Mouse (Mus musculus): ENCODE measurements around the gene Ntf3. TPM values are rescaled to one million over a fixed set of nuclear protein-coding genes. Genes with fewer than 3 reads are reported as not detected.

The Ntf3 gene
- total RNA-seq (2014; fragmentation: Nextera tagmentation) (not detected in 2 replicates), total RNA-seq (2017) (not detected in 2 replicates)

GRCm38 (mm10) chr6:126166548-126167207, at the start of gene Ntf3:
Ntf3 (minus strand) TSS chr6:126166910.
- ATAC-seq (replicated peaks; ENCODE audit: poor library complexity, severe bottlenecking): no peak

GRCm38 (mm10) chr6:126213330-126213729, 46.6 kb upstream of the Ntf3 start:
- no peak for ATAC-seq (replicated peaks; ENCODE audit: poor library complexity, severe bottlenecking)

- no peak for ATAC-seq (replicated peaks; ENCODE audit: poor library complexity, severe bottlenecking)
Observed at GRCm38 (mm10) chr6:126203366-126203765, 36.7 kb upstream of the Ntf3 start.

- ATAC-seq (replicated peaks; ENCODE audit: poor library complexity, severe bottlenecking): no peak
Observed at GRCm38 (mm10) chr6:126202959-126203358, 36.2 kb upstream of the Ntf3 start.

- no peak for ATAC-seq (replicated peaks; ENCODE audit: poor library complexity, severe bottlenecking)
Observed at GRCm38 (mm10) chr6:126201721-126202120, 35.0 kb upstream of the Ntf3 start.

- ATAC-seq (replicated peaks; ENCODE audit: poor library complexity, severe bottlenecking): no peak
Observed at GRCm38 (mm10) chr6:126199916-126200315, 33.2 kb upstream of the Ntf3 start.

- ATAC-seq (replicated peaks; ENCODE audit: poor library complexity, severe bottlenecking): no peak
Observed at GRCm38 (mm10) chr6:126194760-126195159, 28.1 kb upstream of the Ntf3 start.

GRCm38 (mm10) chr6:126190218-126190871, 23.6 kb upstream of the Ntf3 start:
- no peak for ATAC-seq (replicated peaks; ENCODE audit: poor library complexity, severe bottlenecking)

- ATAC-seq (replicated peaks; ENCODE audit: poor library complexity, severe bottlenecking): no peak
Observed at GRCm38 (mm10) chr6:126187400-126187799, 20.7 kb upstream of the Ntf3 start.

GRCm38 (mm10) chr6:126186116-126186515, 19.4 kb upstream of the Ntf3 start:
- no peak for ATAC-seq (replicated peaks; ENCODE audit: poor library complexity, severe bottlenecking)

GRCm38 (mm10) chr6:126172071-126172470, 5.4 kb upstream of the Ntf3 start:
- no peak for ATAC-seq (replicated peaks; ENCODE audit: poor library complexity, severe bottlenecking)

GRCm38 (mm10) chr6:126170772-126171171, 4.1 kb upstream of the Ntf3 start:
- no peak for ATAC-seq (replicated peaks; ENCODE audit: poor library complexity, severe bottlenecking)

GRCm38 (mm10) chr6:126167731-126168130, 1.0 kb upstream of the Ntf3 start:
- ATAC-seq (replicated peaks; ENCODE audit: poor library complexity, severe bottlenecking): no peak

GRCm38 (mm10) chr6:126167208-126167590, 489 bp upstream of the Ntf3 start:
- ATAC-seq (replicated peaks; ENCODE audit: poor library complexity, severe bottlenecking): no peak

GRCm38 (mm10) chr6:126165591-126166155, 1.0 kb downstream of the Ntf3 start:
- ATAC-seq (replicated peaks; ENCODE audit: poor library complexity, severe bottlenecking): no peak

GRCm38 (mm10) chr6:126164781-126165180, 1.9 kb downstream of the Ntf3 start:
- ATAC-seq (replicated peaks; ENCODE audit: poor library complexity, severe bottlenecking): 0 out of 2 replicates have a peak, but pooled peaks have one; percentile 27

- ATAC-seq (replicated peaks; ENCODE audit: poor library complexity, severe bottlenecking): no peak
Observed at GRCm38 (mm10) chr6:126163861-126164755, 2.6 kb downstream of the Ntf3 start.

GRCm38 (mm10) chr6:126163181-126163621, 3.5 kb downstream of the Ntf3 start:
- ATAC-seq (replicated peaks; ENCODE audit: poor library complexity, severe bottlenecking): no peak

- no peak for ATAC-seq (replicated peaks; ENCODE audit: poor library complexity, severe bottlenecking)
Observed at GRCm38 (mm10) chr6:126162351-126162758, 4.4 kb downstream of the Ntf3 start.

GRCm38 (mm10) chr6:126161571-126162340, 5.0 kb downstream of the Ntf3 start:
- ATAC-seq (replicated peaks; ENCODE audit: poor library complexity, severe bottlenecking): no peak

Measured in granulocyte monocyte progenitor cell, adult 5-6 weeks (primary cell).